Mouse (Mus musculus): ENCODE measurements at regions not wholly inside any gene's neighbourhood (a gene's known extent, or its start where the extent isn't known, plus 50 kb on each side); places are given as distances from the start of the nearest gene placed in this dataset.

DNA sequence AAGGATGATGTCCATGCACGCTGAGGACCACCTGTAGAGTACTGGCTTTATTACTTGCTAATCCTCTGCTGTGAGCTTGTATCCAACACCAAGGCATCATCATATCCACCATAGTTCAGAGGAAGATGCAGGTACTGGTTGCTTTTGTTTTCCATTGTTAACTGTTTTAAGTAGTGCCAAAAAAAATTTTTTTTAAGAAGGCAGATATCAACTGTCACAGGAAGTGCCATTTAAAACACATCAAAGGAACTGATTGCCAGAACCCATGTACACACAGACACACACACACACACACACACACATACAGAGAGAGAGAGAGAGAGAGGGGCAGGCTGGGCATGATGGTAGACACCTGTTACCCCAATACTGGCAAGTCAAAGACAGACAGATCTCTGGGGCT, 319.1 kb downstream of the Gadd45g start:
- no peak for TF ChIP-seq CTCF (IDR thresholded peaks at IDR 0.05; ENCODE audit: low read depth, low read length)
- TF ChIP-seq POLR2A (IDR thresholded peaks at IDR 0.05; ENCODE audit: insufficient read depth, low read length) = no peak

Data from ES-Bruce4 (cell line).